Mouse (Mus musculus) heart, embryonic 16.5 days (tissue): ENCODE measurements at regions not wholly inside any gene's neighbourhood (a gene's known extent, or its start where the extent isn't known, plus 50 kb on each side); places are given as distances from the start of the nearest gene placed in this dataset.

ENCODE experiments used
- ATAC-seq: fragments of 200-750 bp; cut with Nextera tagmentation; replicated peaks from 2 replicates; pipeline ENCODE4 v1.8.0; 2017; ENCODE audit warnings: moderate number of reproducible peaks; ENCODE audit not compliant: insufficient read depth, low FRiP score; ENCODE audit errors: extremely low read depth
- H3K27ac ChIP-seq: fragments of 300-500 bp; sonication (generic); 2 replicates; pipeline ENCODE4 v1.5.1; 2014; ENCODE audit warnings: mild to moderate bottlenecking, low read length, control low read depth, moderate library complexity
- H3K27me3 ChIP-seq: fragments of 300-500 bp; sonication (generic); 2 replicates; pipeline ENCODE4 v1.6.1; 2014; ENCODE audit warnings: low read length, mixed read lengths; ENCODE audit not compliant: control insufficient read depth, insufficient read depth
- H3K36me3 ChIP-seq: fragments of 300-500 bp; sonication (generic); 2 replicates; pipeline ENCODE4 v1.6.1; 2014; ENCODE audit not compliant: control insufficient read depth, insufficient read depth
- H3K4me1 ChIP-seq: fragments of 300-500 bp; sonication (generic); 2 replicates; pipeline ENCODE4 v1.6.1; 2014; ENCODE audit warnings: low read length, mixed read lengths; ENCODE audit not compliant: control insufficient read depth, insufficient read depth
- H3K4me2 ChIP-seq: fragments of 300-500 bp; sonication (generic); 2 replicates; pipeline ENCODE4 v1.6.1; 2014; ENCODE audit warnings: low read depth, mild to moderate bottlenecking, control low read depth, low read length
- H3K4me3 ChIP-seq: fragments of 300-500 bp; sonication (generic); 2 replicates; pipeline ENCODE4 v1.5.1; 2014; ENCODE audit warnings: mild to moderate bottlenecking, control low read depth, low read length
- H3K9ac ChIP-seq: fragments of 300-500 bp; sonication (generic); 2 replicates; pipeline ENCODE4 v1.6.1; 2014; ENCODE audit warnings: low read length, control low read depth
- H3K9me3 ChIP-seq: fragments of 300-500 bp; sonication (generic); replicated peaks from 2 replicates; pipeline ENCODE4 v1.6.1; 2016; ENCODE audit warnings: low read length; ENCODE audit not compliant: control insufficient read depth
- WGBS: fragments of 180-500 bp; shearing (Covaris S2); extraction: QIAGEN DNeasy Blood & Tissue Kit; methylation state at CpG from one replicate; pipeline ENCODE4 v1.1.7; 2014; 5-methylcytosine and 5-hydroxymethylcytosine counted together

DNA sequence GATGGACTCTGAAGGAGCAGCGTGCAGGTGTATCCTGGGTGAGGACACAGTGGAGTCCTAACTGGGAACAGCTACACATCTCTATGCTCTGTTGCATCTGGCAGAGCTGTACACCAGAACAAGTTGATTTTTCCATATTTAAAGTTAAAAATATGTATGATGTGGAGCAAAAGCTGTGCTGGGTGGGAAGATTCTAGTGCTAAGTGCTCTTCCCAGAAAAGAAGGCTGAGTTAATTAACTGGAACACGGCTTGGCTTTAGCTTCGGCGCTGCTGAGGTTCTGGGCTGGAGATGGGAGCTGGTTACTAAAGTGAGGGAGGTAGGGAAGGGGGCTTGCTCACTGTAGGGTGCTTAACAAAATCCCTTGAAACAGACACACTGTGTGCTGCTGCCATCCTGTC lies 84.0 kb upstream of the Gjb5 start:
- WGBS: 85% methylated on average over 4 of the region's 4 CpGs
- H3K4me1 ChIP-seq: no peaks in the 10 kb centered on the region
- H3K4me3 ChIP-seq: no peak overlapping the region
- H3K9ac ChIP-seq: no peak overlapping the region
- no peak for ATAC-seq
- H3K4me2 ChIP-seq: no peak overlapping the region
- H3K36me3 ChIP-seq: no peaks in the 10 kb centered on the region
- no peaks in the 10 kb centered on the region; the same call in 1 of the 2 replicates for H3K27me3 ChIP-seq
- no peak overlapping the region for H3K27ac ChIP-seq
- no peaks in the 10 kb centered on the region for H3K9me3 ChIP-seq

DNA sequence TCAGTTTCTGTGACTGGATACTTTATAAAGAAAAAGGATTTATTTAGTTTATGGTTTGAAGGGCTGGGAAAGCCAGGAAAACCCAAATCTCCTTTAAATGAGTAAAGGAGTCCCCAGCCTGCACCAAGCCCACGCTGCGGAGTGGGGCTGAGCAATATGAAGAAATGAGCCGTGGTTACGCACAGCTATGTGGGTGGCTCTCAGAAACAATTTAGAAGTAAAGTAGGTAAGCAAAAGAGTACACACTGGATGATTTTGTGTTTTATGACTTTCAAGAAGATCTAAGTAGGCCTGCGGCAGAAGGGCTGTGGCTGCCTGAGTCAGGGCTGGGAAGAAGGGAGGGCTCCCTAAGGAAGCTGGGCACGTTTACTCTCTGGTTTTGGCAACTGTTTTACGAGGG lies 82.6 kb upstream of the Gjb5 start:
- 74% methylated on average over 7 of the region's 7 CpGs for WGBS
- no peak overlapping the region for H3K9ac ChIP-seq
- H3K4me3 ChIP-seq: no peak overlapping the region
- H3K27me3 ChIP-seq: no peaks in the 10 kb centered on the region; the same call in 1 of the 2 replicates
- H3K4me1 ChIP-seq: no peaks in the 10 kb centered on the region
- H3K36me3 ChIP-seq: no peaks in the 10 kb centered on the region
- no peak overlapping the region for H3K4me2 ChIP-seq
- H3K27ac ChIP-seq: no peak overlapping the region
- H3K9me3 ChIP-seq: no peaks in the 10 kb centered on the region
- no peak for ATAC-seq

DNA sequence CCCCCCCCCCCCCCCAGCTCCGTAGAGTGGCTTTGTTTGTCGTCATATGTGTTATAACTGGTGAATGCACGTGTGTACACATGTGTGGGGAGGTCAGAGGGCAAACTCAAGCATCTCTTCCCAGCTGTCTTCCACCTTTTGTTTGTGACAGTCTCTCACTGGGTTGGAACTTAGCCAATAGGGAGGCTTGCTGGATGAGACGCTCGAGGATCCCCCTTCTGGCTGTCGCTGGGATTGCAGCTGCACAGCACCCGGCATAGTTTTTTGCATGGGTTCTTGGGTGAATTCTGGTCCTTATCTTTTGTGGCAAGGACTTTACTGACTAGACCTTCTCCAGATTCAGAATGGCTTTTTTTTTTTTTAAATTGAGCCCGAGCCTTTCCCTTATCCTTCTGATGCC lies 77.1 kb upstream of the Gjb5 start:
- no peak for ATAC-seq
- peak overlapping the region; percentile 27; the same call in 1 of the 2 replicates for H3K4me3 ChIP-seq
- H3K27me3 ChIP-seq: no peaks in the 10 kb centered on the region; the same call in 1 of the 2 replicates
- no peaks in the 10 kb centered on the region for H3K9me3 ChIP-seq
- no peak overlapping the region for H3K27ac ChIP-seq
- no peak overlapping the region for H3K9ac ChIP-seq
- 6% methylated on average over 8 of the region's 8 CpGs for WGBS
- H3K4me2 ChIP-seq: peak overlapping the region; percentile 38
- no peaks in the 10 kb centered on the region for H3K4me1 ChIP-seq
- H3K36me3 ChIP-seq: no peaks in the 10 kb centered on the region

DNA sequence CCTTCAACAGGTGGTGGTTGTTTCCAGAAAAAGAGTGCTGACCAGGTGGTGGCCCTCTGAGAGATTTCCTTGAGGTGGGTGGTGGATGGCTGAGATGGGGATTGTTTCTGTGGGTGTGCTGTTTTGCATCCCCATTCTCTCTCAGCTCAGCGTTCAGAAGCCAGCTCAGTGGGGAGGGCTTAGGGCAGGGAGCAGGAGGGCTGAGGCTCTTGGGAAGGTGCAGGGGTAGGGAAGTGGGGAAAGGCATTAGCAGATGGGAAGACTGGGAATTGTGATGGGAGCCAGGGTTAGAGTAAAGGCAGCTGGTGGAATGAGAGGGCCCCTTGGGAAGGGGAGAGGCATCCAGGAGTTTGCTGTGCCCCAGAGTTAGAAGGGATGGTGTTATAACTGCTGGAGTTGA lies 72.3 kb upstream of the Gjb5 start:
- H3K4me3 ChIP-seq: no peak overlapping the region
- 0% methylated on average over 1 of the region's 1 CpGs for WGBS
- no peak for ATAC-seq

DNA sequence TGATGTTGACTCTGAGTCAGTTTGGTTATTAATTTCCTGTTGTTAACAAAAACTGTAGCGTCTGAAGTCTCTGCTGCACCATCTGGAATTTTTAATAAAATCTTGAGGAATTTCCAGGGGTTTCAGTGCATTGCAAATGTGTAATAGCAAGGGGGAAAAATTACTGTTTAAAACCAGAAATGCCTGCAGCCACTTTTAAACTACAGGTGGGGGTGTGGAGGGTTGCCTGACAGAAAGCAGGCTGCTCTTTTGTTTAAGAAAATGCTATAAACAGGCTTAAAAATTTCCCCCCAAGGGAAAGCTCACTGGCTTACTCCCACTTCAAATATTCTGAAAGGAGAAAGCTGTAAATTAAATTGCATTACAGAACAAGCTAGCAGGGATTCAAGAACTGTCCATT lies 71.8 kb upstream of the Gjb5 start:
- Histone ChIP-seq H3K4me1 (no peaks in the 10 kb centered on the region), H3K4me3 (no peak overlapping the region), H3K27me3 (no peaks in the 10 kb centered on the region), H3K36me3 (no peaks in the 10 kb centered on the region), H3K27ac (no peak overlapping the region), H3K4me2 (no peak overlapping the region), H3K9me3 (0 out of 2 replicates have a peak, but pooled peaks cover 4% of the 10 kb centered on the region), H3K9ac (no peak overlapping the region)
- no peak for ATAC-seq
- WGBS: 65% methylated on average over 1 of the region's 1 CpGs

More for the DNA sequence above, 72.3 kb upstream of the Gjb5 start:
- Histone ChIP-seq H3K36me3 (no peaks in the 10 kb centered on the region), H3K27me3 (no peaks in the 10 kb centered on the region), H3K9ac (no peak overlapping the region), H3K9me3 (0 out of 2 replicates have a peak, but pooled peaks cover 4% of the 10 kb centered on the region), H3K27ac (no peak overlapping the region), H3K4me1 (no peaks in the 10 kb centered on the region), H3K4me2 (no peak overlapping the region)

DNA sequence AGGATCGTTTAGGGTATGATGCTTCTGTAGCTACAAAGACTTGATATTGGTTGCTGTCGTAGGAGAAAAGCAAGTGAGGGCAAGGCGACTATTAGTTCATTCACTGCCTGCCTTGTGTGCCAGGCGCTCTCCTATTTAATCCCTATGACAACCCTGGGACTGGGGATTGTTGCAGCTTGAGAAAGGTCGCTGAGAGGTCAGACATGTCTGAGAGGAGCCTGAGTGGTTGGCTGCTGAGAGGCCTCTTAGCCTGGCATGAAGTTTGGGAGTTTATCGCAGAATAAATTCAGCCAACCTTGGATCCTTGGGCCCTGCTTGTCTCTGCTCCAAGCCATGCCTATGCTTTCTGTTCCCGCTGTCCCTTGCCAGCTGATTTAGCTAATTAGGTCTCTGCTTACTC lies 65.9 kb upstream of the Gjb5 start:
- Histone ChIP-seq H3K4me3 (no peak overlapping the region), H3K27ac (peak overlapping the region; percentile 1; the same call in 1 of the 2 replicates), H3K9ac (no peak overlapping the region), H3K4me2 (no peak overlapping the region), H3K36me3 (no peaks in the 10 kb centered on the region), H3K9me3 (0 out of 2 replicates have a peak, but pooled peaks cover under 1% of the 10 kb centered on the region), H3K27me3 (no peaks in the 10 kb centered on the region), H3K4me1 (peaks cover 16% of the 10 kb centered on the region)
- WGBS: 41% methylated on average over 7 of the region's 7 CpGs
- ATAC-seq: peak; percentile 74

DNA sequence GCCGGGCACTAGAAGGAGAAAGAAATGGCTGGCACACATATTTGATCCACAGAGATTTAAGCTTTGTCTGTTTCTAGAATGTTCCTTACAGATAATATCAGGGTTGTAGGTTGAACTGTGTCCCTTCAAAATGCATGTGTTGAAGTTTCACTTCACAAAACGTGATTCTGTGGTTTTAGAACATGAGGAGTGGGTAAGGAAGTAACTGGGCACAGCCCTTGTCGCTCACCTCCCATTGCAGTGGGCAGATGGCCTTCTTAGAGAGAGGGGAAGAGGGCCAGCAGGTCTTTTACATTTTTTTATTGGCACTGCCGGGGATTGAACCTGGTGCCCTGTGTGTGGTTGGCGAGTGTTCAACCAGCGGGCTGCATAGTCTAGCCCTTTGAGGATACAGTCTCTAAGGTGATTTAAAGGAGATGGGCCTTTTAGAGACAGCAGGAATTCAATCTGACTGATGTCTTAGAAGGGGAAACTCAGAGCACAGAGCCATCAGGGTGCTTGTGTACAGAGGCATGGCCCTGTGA lies 64.0 kb upstream of the Gjb5 start:
- Histone ChIP-seq H3K27ac (no peak overlapping the region), H3K4me3 (no peak overlapping the region), H3K4me1 (peaks cover 19% of the 10 kb centered on the region), H3K9me3 (no peaks in the 10 kb centered on the region), H3K4me2 (no peak overlapping the region), H3K36me3 (no peaks in the 10 kb centered on the region), H3K27me3 (no peaks in the 10 kb centered on the region), H3K9ac (no peak overlapping the region)
- no peak for ATAC-seq
- 83% methylated on average over 6 of the region's 6 CpGs for WGBS

DNA sequence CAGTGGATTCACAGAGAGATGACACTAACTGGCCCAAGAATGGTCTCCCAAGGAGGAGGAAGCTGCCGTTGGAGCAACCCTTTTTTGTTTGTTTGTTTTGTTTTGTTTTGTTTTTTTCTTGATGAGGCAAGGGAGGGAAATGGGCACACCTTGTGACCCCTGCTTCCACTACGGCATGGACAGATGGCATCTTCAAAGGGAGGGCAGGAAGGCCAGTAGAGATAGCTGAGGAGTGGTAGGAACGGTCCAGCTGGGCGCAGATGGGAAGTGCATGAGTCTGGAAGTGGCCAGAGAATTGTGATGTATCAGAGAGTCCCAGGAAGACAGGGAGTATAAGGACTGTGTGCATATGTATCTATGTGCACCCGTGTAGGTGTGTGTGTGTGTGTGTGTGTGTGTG lies 63.1 kb upstream of the Gjb5 start:
- Histone ChIP-seq H3K27me3 (no peaks in the 10 kb centered on the region), H3K27ac (no peak overlapping the region), H3K9me3 (no peaks in the 10 kb centered on the region), H3K4me2 (no peak overlapping the region), H3K9ac (no peak overlapping the region), H3K36me3 (no peaks in the 10 kb centered on the region), H3K4me1 (peaks cover 19% of the 10 kb centered on the region), H3K4me3 (no peak overlapping the region)
- ATAC-seq: no peak
- WGBS: 75% methylated on average over 5 of the region's 5 CpGs

DNA sequence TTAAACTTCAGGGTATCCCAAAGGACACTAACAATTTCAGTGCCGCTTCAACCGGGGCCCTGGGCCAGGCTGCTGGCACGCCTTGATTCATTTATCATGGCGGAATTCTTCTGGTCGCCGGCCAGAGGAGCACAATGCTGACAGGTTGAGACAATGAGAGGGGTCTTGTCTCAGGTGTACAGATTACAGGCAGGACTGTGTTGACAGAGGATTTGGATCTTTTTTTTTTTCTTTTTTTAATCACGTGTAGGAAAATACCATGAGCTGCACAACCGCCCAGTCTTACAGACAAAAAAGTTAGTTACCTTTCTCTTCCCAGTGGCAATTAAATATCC lies 61.8 kb upstream of the Gjb5 start:
- H3K4me3 ChIP-seq: no peak overlapping the region
- H3K9me3 ChIP-seq: no peaks in the 10 kb centered on the region
- peak overlapping the region; percentile 40; the same call in 1 of the 2 replicates for H3K27ac ChIP-seq
- H3K36me3 ChIP-seq: no peaks in the 10 kb centered on the region
- peaks cover 19% of the 10 kb centered on the region for H3K4me1 ChIP-seq
- H3K9ac ChIP-seq: no peak overlapping the region
- peak overlapping the region; percentile 45 for H3K4me2 ChIP-seq
- ATAC-seq: peak; percentile 23; the same call in 1 of the 2 replicates
- H3K27me3 ChIP-seq: no peaks in the 10 kb centered on the region
- 18% methylated on average over 8 of the region's 8 CpGs for WGBS
